Mouse (Mus musculus) liver, embryonic 14.5 days (tissue): ENCODE measurements around the gene Klhdc2.

Experiments
- CTCF ChIP-seq: IDR thresholded peaks from 2 replicates; pipeline ENCODE4 v1.5.1; 2016; ENCODE audit warnings: antibody characterized with exemption, low read depth, control low read depth
- EP300 ChIP-seq: IDR thresholded peaks from 2 replicates; pipeline ENCODE4 v1.6.1; 2016; ENCODE audit warnings: antibody characterized with exemption, low read depth

GRCm38 (mm10) chr12:69253806-69254205 is 42.7 kb upstream of the Klhdc2 start:
- TF ChIP-seq CTCF (no peak), EP300 (no peak)
